Mouse (Mus musculus): ENCODE measurements around the gene Cln3.

- no peak for TF ChIP-seq CHD2 (IDR thresholded peaks at IDR 0.05; ENCODE audit: low read depth, low read length)
- TF ChIP-seq ZNF384 (IDR thresholded peaks at IDR 0.05; ENCODE audit: low read depth, low read length), result no peak
- TF ChIP-seq ZC3H11A (IDR thresholded peaks at IDR 0.05; ENCODE audit: borderline replicate concordance, low read depth, low read length), result no peak
- no peak for TF ChIP-seq MAFK (IDR thresholded peaks at IDR 0.05; ENCODE audit: insufficient read depth, low read depth, low read length)
- no peak for TF ChIP-seq HCFC1 (IDR thresholded peaks at IDR 0.05; ENCODE audit: borderline replicate concordance, insufficient read depth, low read length)
Measured at GRCm38 (mm10) chr7:126594862-126595561, 9.4 kb upstream of the Cln3 start, which contains the start of gene Il27.

Measured in ES-E14 (cell line).